Mouse (Mus musculus): ENCODE measurements around the gene Ppil6. TPM values are rescaled to one million over a fixed set of nuclear protein-coding genes. Genes with fewer than 3 reads are reported as not detected.

The Ppil6 gene
- 1 to 10 TPM in 1 of 2 experiments, under 1 TPM in 1; 0.50 to 1.2 TPM for total RNA-seq (2021)
- long read RNA-seq, experiment 1, partial matches to known transcripts: 0 of 1 reads
- long read RNA-seq, experiment 1, other reads (novel, unspliced or antisense): 0 of 1 reads
- long read RNA-seq, experiment 2: 0 reads

DNA sequence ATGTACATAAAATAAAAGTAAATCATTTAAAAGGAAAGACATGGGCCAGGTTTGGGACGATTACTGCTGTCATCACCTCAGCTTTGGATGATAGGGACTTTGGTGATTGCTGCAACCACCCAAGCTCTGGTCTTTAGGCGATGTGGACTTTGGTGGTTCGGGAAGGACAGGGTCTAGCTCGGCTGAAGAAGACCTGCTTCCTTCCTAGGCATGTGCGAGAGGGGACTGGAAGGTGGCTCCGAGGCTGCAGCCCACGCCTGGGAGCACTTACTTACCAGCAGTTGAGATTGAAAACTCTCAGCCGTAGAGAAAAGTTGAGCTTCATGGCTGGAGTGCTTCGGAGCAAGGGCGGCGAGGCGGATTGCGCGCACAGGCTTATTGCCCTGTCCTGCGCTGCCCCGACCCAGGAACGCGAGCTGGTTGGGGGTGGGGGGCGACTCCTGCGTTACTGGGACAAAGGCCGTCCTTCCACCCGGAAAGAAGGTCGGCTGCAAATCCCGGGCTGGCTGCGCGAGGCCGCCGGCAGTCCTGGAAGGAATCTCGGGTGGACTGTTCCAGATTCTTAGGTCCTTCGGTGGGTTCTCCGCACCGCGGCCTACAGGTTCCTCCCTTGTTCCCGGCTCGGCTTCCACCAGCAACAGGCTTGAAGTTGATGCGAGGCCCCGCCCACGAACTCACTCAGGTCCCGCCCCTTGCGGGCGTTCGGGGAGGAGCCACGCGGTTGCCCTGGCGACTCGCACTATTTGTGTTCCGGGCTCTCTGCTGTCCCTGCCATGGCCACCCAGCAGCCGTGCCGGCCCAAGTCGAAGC is at the start of gene Ppil6, which contains the start of gene Smpd2:
Ppil6 (plus strand) TSS at position 732 of the 810 bp plus-strand sequence.
Smpd2 (minus strand) TSS at position 662 of the 810 bp plus-strand sequence.
- DNase-seq: peak; percentile 96 to 97

DNA sequence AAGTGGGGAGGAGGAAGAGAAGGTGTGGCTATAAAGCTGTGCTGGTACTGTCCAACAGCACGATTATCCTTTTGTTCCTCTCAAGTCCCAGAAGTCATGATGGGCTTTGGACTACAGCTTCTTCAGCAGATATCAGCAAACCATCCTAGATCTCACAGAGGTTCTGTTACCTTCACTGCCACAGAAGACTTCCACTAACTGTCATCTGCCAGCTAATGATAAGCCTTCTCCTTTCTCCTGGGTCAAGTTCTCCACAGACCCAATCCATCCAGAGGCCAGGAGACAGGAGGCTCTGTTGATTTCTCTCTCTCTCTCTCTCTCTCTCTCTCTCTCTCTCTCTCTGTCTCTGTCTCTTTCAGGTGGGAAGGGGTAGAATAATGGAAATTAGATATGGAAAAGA is 42.0 kb upstream of the Ppil6 start:
- DNase-seq: no peak

DNA sequence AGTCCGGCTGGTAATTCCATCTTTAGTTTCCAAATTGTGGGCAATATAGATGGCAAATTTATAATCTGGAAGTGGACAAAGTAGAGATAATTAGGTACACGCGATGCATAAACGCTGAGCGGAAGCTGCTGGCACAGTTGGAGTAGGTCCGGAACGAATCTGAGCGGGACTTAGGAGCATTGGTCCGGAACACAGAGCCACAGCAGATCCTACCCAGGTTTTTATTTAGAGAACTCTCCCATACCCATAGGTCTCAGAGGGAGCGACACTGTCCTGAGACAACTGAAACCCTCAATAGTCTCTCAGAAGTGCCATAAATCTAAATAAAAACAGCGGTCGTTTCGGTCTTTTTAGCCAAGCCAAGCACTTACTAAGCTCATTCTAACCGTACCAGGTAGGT is 40.6 kb upstream of the Ppil6 start:
- DNase-seq: peak; percentile 26 to 43

DNA sequence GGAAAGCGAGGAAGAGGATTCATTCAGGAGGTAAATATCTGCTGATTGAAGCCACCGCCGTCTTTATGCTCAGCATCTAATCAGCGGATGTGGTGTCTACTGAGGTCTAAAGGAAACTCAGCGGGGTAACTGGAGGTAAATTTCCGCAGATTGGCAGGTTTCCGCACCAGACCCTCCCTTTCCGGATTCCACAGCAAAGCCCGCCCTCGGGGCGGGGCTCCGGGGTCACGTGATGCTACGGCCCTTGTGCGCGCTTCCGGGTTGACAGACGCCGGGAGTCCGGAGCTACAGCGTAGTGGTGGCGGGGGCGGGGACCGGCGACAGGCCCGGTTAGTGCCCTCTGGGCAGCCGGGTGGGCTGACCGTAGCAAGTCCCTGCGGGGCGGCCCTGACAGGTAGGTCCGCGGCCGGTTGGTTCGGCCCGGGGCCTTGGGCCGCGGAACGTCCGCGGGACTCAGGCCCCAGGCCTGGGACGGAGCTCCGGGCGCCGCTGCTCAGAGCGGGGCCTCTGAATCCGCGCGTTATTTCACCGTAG is 40.0 kb upstream of the Ppil6 start, which contains the start of gene Zbtb24:
Zbtb24 (plus strand) TSS at position 247 of the 534 bp plus-strand sequence.
- DNase-seq: peak; percentile 95 to 98

DNA sequence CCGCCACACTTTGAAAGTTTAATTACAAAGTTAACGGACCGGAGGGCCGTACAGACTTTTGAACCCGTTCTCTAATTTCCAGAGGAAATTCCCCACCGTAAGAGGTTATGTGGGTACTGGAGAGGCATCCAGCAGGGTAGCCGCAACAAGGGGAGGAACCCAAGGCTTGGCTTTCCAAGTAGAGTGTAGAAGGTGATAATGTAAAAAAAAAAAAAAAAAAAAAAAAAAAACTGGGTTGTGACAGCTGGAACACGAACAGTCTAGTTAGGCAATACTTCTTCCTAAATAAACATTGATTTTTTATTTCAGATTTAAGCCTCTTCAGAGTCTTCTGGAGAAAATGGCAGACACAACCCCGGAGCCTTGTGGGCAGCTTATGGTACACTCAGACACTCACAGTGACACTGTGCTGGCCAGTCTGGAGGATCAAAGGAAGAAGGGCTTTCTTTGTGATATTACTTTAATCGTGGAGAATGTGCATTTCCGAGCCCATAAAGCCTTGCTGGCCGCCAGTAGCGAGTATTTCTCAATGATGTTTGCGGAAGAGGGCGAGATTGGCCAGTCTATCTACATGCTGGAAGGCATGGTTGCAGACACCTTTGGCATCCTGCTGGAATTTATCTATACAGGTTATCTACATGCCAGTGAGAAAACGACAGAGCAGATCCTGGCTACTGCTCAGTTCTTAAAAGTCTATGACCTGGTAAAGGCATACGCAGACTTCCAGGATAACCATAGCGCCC is 39.3 kb upstream of the Ppil6 start:
- DNase-seq: no peak

DNA sequence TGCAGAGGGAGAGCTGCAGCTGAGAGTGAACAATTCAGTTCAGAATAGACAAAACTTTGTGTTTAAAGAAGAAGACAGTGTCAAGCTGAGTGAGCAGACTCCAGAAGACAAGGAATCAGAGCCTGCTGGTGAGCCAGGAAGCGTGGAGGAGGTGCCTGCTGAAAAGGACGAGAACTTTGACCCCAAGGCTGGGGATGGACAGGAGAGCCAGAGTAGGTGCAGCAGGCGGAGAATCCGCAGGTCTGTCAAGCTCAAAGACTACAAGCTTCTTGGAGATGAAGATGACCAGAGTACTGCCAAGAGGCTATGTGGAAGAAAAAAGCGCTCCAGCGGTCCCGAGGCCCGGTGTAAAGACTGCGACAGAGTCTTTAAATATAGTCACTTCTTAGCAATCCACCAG is 38.6 kb upstream of the Ppil6 start:
- no peak for DNase-seq

DNA sequence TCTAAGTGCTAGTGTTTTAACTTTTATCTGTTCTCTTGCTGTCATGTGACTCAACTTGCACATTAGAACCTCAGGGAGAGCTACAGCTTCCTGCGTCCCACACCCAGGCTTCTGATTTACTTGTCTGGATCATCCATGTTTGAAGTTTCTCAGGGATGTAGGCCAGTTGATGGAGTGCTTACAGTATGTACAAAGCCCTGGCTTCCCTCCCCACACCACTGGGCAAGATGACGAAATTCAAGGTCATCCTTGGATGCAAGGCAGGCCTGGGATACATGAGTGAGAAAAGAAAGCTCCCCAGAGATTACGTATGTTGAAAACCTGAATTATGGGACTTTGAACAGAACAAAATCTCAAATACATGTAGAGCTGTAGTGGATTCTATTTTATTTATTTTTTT is 37.4 kb upstream of the Ppil6 start:
- peak; percentile 31 to 49 for DNase-seq

DNA sequence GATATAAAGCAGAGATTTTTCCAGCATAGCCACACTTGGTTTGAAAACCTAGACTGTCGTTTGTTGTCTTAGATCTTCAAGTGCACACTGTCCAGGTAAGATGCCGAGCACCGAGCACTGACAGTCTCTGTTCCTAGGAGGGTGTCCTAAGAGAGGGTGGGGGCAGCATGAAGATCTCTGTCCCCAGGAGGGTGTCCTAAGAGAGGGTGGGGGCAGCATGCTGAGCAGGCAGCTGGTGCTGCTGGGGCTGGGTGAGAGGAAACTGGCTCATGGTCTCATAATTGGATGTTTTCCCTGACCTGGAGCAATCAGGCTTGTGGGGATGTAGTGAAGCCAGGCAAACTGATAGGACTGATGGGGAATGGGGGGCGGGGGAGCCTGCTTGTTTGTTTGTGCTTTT is 30.2 kb upstream of the Ppil6 start:
- DNase-seq: no peak

DNA sequence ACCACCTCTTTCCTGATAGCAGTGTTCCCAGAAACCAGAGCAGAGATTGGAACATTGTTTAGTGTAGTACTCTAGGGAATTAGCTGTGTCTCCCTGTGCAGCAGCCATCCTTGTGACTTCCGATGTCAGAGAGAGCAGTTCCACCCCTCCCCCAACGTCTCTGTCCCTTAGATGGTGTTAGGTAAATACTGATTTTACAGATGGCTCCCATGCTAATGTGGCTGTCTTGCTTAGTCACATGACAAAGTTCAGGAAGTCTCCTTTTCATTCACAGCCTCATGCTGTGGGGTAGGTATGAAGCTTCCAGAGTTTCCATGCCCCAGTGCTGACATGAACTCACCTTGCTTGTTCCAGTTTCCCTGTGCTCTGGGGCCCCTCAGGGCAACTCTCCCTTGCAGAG is 29.7 kb upstream of the Ppil6 start:
- no peak for DNase-seq

DNA sequence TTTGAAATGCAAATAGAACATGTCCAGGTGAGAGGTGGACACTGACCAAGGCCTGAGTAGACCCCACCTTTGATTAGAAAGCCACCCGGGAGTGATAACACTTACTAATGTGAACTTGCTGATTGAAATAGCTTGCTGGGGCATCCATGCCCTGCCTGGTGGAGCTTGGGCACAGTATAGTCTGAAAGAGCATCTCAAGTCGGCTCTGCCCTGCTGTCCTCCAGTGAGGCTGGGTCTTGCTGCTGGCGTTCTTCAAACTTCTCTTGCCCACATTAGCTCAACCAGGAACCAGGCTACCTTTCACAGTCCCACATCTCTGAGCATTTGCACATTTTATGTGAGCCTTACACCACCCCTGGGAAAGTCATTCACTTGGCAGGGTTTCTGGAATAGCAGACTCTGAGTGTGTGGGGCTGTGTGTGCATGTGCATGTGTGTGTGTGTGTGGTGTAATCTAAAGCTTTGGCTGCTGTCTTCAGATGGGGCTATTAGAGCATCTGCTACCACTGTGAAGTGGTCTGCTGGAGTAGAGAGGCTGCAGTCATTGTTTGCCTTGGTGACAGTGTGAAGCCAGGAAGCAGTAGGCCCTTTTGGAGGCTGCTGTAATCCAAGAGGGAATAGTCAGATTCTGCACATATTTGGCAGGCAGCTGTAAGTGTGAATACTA is 29.0 kb upstream of the Ppil6 start:
- no peak for DNase-seq

DNA sequence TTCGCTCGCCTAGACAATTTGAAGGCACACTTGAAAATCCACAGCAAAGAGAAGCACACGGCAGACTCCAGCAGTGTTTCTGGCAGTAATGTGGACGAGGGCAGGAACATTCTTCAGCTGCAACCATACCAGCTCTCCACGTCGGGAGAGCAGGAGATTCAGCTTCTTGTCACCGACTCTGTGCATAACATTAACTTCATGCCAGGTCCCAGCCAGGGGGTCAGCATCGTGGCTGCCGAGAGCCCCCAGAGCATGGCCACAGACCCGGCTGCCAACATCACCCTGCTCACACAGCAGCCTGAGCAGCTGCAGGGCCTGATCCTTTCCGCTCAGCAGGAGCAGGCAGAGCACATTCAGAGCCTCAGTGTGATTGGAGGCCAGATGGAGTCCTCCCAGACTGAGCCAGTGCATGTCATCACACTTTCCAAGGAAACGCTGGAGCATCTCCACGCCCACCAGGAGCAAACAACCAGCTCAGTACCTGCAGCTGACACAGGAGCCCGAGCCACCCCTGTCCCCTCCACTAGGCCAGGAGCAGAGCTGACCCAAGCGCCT is 25.8 kb upstream of the Ppil6 start:
- no peak for DNase-seq

DNA sequence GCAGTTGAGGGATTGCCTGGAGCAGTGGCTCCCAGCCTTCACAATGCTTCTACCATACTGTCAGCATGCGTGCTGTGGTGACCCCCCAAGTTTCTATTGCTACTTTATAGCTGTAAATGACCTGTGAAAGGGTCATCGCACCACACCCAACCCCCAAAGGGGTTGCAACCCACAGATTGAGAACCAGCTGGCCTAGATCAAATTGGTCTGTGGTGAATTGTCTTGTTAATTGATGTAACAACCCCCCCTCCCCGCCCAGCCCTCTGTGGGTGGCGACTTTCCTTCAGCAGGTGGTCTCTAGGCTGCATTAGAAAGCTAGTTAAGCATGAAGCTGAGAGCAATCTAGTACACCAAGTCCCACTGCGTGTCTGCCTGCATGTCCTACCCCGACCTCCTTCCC is 22.9 kb upstream of the Ppil6 start:
- DNase-seq: no peak

DNA sequence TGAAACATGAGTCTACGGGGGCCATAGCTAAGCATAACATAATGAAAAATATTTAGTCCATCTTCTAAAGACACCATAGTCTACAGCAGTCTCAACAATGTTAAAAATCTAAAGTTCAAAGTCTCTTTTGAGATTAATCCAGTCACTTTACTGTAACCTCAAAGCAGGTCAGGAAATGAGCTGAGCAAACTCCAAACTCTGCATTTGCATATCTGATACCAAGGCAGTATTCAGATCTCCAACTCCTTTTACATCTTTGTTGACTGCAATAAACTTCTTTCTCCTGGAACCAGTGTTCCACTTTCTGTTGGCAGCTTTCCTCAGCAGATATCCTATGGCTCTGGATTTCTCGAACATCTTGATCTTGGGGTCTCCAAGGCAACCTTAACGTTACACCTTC is 19.5 kb upstream of the Ppil6 start:
- DNase-seq: no peak

DNA sequence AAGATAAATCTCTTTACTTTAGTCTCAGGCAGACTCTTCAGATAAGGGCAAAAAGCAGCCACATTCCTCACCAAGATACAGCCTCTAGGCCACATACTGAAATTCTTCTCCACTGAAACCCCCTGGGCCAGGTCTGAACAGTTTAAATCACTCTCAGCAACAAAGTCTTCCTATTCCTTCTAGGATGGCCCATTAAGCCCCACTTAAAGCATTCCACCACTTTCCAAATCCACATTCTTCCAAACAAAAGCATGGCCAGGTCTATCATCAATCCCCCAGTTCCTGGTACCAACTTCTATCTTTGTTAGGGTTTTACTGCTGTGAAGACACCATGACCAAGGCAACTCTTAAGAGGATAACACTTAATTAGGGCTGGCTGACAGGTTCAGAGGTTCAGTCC is 17.7 kb upstream of the Ppil6 start:
- no peak for DNase-seq

DNA sequence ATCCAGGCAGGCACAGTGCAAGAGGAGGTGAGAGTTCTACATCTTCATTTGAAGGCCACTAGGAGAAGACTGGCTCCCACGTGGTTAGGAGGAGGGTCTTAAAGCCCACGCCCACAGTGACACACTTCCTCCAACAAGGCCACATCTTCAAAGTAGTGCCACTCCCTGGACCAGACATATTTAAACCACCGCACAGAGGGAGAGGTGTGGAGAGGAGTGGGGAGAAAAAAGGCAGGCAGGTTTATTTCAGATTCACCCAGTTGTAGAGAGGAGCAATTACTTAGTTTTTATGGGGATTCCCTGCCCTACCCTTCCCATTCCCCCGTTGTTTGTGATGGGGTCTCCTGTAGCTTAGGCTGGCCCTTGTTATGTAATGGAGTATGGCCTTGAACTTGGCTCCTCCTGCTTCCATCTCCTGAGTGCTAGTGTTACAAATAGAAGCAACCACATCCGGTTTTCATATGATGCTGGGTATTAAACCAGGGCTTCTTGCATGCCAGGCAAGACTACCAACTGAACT is 17.2 kb upstream of the Ppil6 start:
- no peak for DNase-seq

DNA sequence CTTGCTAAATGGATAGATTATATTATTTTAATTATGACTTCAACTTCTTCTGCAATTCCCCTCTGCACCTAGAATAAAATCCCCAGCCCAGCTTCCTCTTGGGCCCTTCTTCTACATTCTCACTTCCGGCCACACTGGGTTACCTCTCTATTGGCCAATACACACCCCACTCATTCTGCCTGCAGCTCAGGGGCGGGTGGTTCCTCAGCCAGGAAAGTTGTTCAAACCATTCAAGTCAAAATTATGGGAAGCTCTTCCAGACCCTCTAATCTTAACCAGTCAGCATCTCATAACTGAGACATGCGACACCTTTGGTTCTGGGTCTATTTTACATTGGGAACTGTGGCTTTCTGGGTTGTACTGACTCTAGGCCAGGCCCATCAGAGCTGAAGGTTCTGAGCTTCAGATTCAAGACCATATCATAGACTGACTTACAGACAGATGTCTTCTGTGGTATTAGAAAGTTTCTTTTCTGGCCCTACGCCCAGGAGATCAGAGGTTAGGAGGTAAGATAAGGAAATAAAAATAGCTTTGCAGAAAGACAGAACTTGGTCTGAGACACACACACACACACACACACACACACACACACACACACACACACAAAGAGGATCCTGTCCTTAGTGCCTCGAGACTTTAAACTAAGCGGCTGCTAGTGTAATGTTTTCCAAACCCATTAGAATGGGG is 16.3 kb upstream of the Ppil6 start:
- DNase-seq: peak; percentile 30 to 64

DNA sequence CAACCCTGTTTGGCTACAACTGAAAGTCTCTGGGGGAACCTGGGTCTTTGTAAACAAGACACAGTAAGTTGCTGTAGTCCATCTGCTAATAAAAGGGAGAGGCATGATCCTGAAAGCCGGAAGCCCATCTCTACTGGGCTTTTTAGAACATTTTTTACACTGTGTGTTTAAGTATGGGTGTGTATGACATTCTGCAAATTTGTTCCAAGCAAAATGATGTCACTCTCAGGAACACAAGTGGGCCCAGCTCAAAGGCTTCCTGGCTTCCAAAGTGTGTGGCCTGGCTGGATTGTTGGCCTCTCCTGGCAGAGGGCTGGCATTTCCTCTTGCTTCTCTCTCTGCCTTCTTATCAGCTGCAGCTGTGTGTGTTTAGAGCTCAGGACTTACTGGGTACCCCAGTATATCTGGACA is 15.3 kb upstream of the Ppil6 start:
- no peak for DNase-seq

DNA sequence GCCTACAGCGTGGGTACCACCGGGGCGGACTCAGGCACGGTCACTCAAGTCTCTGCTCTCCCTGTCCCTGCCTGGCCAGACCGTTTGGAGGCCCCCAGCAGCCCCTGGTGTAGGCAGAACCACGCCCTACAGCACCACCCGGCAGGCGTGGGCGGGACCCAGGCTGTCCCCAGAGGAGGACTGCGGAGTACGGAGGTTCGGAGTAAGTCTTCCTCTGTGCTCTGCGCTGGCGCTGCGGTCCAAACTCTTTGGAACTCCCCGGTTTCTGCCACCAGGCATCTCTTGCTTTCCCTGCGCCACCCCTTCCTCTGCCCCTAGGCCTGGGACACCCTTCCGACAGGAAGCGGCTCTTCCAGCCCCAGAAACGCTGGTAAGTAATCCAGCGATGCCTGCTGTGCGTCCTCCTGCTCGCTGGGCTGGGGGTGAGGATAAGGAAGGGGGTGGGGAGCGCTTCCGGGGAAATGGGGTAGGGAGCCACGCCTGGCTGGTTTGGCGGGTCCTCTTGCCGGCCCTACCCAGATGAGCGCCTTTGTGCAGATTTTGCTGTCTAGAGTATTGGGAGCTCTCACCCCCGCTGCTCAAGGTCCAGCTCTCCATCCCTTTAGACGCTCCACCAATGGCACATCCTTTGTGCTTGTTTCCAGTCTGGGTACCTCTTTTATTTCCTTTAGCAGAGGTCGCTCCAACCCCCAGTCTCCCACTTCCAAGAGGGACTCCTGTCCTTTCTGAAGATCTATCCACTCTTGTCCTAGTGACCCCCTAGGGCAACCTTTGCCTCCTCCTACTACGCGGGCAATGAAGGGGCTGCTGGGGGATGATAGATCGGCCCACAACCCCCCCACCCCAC is 13.8 kb upstream of the Ppil6 start, which contains the start of gene Mical1:
Mical1 (plus strand) TSS at position 144 of the 847 bp plus-strand sequence.
- peak; percentile 65 to 75 for DNase-seq

DNA sequence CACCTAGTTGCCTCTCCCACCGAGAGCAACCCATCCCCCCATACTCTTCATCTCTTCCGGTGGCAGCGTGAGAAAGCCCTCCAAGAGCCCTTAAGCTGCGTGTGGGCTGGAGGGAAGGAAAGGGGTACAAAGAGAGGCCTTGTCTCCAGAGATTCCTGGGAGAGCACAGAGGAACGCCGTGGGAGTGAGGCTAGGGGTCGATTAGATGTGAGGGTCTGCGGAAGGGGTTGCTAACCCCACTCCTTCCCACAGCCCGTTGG is 13.3 kb upstream of the Ppil6 start:
- no peak for DNase-seq
